16 mouse cellular contexts compared by ENCODE assay signal in genomic region chr11:120844329-120844728, GRCm38 (mm10).
"Had no signal": no experiment of that assay in that cellular context is flagged by ENCODE, and none has a peak within 500 bp of the region (broad histone marks: within the 10 kb centered on the region; RNA-seq: fewer than 3 reads in every experiment).

No protein-coding gene starts in this region.

- H3K27me3 ChIP-seq: neural tube, embryonic 12.5 days; neural tube, embryonic 13.5 days; neural tube, embryonic 15.5 days; stomach, embryonic 15.5 days had no signal

- H3K9me3 ChIP-seq: neural tube, embryonic 12.5 days; neural tube, embryonic 13.5 days; neural tube, embryonic 15.5 days; stomach, embryonic 15.5 days had no signal

- H3K4me3 ChIP-seq: neural tube, embryonic 12.5 days; neural tube, embryonic 13.5 days; neural tube, embryonic 15.5 days; stomach, embryonic 15.5 days had no signal

- H3K27ac ChIP-seq: neural tube, embryonic 12.5 days; neural tube, embryonic 13.5 days; neural tube, embryonic 15.5 days; stomach, embryonic 15.5 days; stomach, postnatal 0 days had no signal

- H3K4me1 ChIP-seq: neural tube, embryonic 12.5 days; neural tube, embryonic 13.5 days; neural tube, embryonic 15.5 days; stomach, embryonic 15.5 days had no signal

- H3K36me3 ChIP-seq: neural tube, embryonic 12.5 days; neural tube, embryonic 13.5 days; neural tube, embryonic 15.5 days; stomach, embryonic 15.5 days had no signal

- DNase-seq: retina, postnatal 1 day; right cerebral cortex, adult 18-20 months; right cerebral cortex, postnatal 14 days; right cerebral cortex, postnatal 25 days; right cerebral cortex, postnatal 4 days; spleen, adult 18-20 months; thymus, adult 18-20 months; thymus, adult 2 months; thymus, postnatal 14 days; thymus, postnatal 25 days; thymus, postnatal 36 days had no signal

- H3K4me2 ChIP-seq: neural tube, embryonic 12.5 days; neural tube, embryonic 13.5 days; neural tube, embryonic 15.5 days; stomach, embryonic 15.5 days had no signal

- H3K9ac ChIP-seq: neural tube, embryonic 12.5 days; neural tube, embryonic 13.5 days; neural tube, embryonic 15.5 days; stomach, embryonic 15.5 days had no signal
